ENCODE assay signal across 17 mouse cellular contexts in the genomic region with DNA sequence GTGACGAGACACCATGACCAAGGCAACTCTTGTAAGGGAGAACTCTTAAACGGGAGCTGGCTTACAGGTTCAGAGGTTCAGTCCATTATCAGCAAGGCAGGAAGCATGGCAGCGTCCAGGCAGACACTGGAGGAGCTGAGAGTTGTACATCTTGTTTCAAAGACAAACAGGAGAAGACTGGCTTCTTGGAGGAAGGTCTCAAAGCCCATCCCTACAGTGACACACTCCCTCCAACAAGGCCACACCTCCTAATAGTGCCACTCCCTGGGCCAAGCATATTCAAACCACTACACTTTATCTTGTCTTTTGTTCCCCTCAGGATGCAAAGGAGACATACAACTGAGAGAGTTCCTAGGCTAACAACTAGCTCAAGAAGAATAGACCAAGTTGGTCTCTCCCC.
"Had no signal": no experiment of that assay in that cellular context is flagged by ENCODE, and none has a peak within 500 bp of the region (broad histone marks: within the 10 kb centered on the region; RNA-seq: fewer than 3 reads in every experiment).

No protein-coding gene starts in this region.

- DNase-seq: kidney, adult 11 months; kidney, postnatal 10 days; kidney, postnatal 4 days; liver, embryonic 13.5 days; liver, postnatal 0 days; lung, postnatal 14 days; retina, postnatal 1 day; right cerebral cortex, postnatal 4 days; spleen, adult 18-20 months; thymus, adult 18-20 months; thymus, postnatal 14 days had no signal

- H3K36me3 ChIP-seq: limb, embryonic 15.5 days; liver, embryonic 13.5 days; lung, embryonic 15.5 days; neural tube, embryonic 12.5 days had no signal

- H3K4me3 ChIP-seq: limb, embryonic 15.5 days; liver, embryonic 13.5 days; lung, embryonic 15.5 days; megakaryocyte, embryonic 14.5 days; myocyte; neural tube, embryonic 12.5 days had no signal

- H3K4me1 ChIP-seq: liver, embryonic 13.5 days had no signal

- H3K4me2 ChIP-seq: limb, embryonic 15.5 days; liver, embryonic 13.5 days; lung, embryonic 15.5 days; neural tube, embryonic 12.5 days had no signal

- ATAC-seq: liver, postnatal 0 days had no signal

- H3K27ac ChIP-seq: limb, embryonic 15.5 days; liver, embryonic 13.5 days; lung, embryonic 15.5 days; macrophage; neural tube, embryonic 12.5 days had no signal

- H3K27me3 ChIP-seq: limb, embryonic 15.5 days; lung, embryonic 15.5 days; neural tube, embryonic 12.5 days had no signal

- H3K9ac ChIP-seq: limb, embryonic 15.5 days; liver, embryonic 13.5 days; liver, postnatal 0 days; lung, embryonic 15.5 days; neural tube, embryonic 12.5 days had no signal

- H3K9me3 ChIP-seq: limb, embryonic 15.5 days; liver, embryonic 13.5 days; lung, embryonic 15.5 days; neural tube, embryonic 12.5 days had no signal
